Mouse (Mus musculus): ENCODE measurements around the gene Col5a3. TPM values are rescaled to one million over a fixed set of nuclear protein-coding genes. Genes with fewer than 3 reads are reported as not detected.

The Col5a3 gene
- polyA plus RNA-seq, 1 experiment from 2014 or later, result 0.32 TPM

Other genes with a start within 250 kb of the Col5a3 start
- gene Zfp846, start 233.8 kb downstream of the Col5a3 start, polyA plus RNA-seq (2014; fragmentation: Nextera tagmentation; extraction: Ambion mirVana), result 26.3 and 34.1 TPM in 2 replicates
- gene Ubl5, start 172.2 kb downstream of the Col5a3 start, polyA plus RNA-seq (2014; fragmentation: Nextera tagmentation; extraction: Ambion mirVana), result 448 and 456 TPM in 2 replicates
- gene Fbxl12, start 170.3 kb downstream of the Col5a3 start, polyA plus RNA-seq (2014; fragmentation: Nextera tagmentation; extraction: Ambion mirVana), result 12.6 and 14.3 TPM in 2 replicates
- gene Pin1, start 163.0 kb downstream of the Col5a3 start, polyA plus RNA-seq (2014; fragmentation: Nextera tagmentation; extraction: Ambion mirVana), result 65.2 and 65.9 TPM in 2 replicates
- 64.4 and 65.1 TPM in 2 replicates for gene Olfm2, start 68.7 kb downstream of the Col5a3 start, polyA plus RNA-seq (2014; fragmentation: Nextera tagmentation; extraction: Ambion mirVana)
- not detected in 2 replicates for gene Rdh8, start 3.4 kb upstream of the Col5a3 start, polyA plus RNA-seq (2014; fragmentation: Nextera tagmentation; extraction: Ambion mirVana)
- gene A230050P20Rik, start 53.6 kb upstream of the Col5a3 start, polyA plus RNA-seq (2014; fragmentation: Nextera tagmentation; extraction: Ambion mirVana), result 0.59 and 0.97 TPM in 2 replicates
- gene Angptl6, start 64.7 kb upstream of the Col5a3 start, polyA plus RNA-seq (2014; fragmentation: Nextera tagmentation; extraction: Ambion mirVana), result 4.3 and 4.9 TPM in 2 replicates
- gene Ppan, start 73.1 kb upstream of the Col5a3 start, polyA plus RNA-seq (2014; fragmentation: Nextera tagmentation; extraction: Ambion mirVana), result 55.9 and 57.8 TPM in 2 replicates
- gene Eif3g, start 83.6 kb upstream of the Col5a3 start, polyA plus RNA-seq (2014; fragmentation: Nextera tagmentation; extraction: Ambion mirVana), result 342 and 364 TPM in 2 replicates
- 65.6 and 82.9 TPM in 2 replicates for gene Dnmt1, start 144.8 kb upstream of the Col5a3 start, polyA plus RNA-seq (2014; fragmentation: Nextera tagmentation; extraction: Ambion mirVana)
- gene S1pr2, start 161.7 kb upstream of the Col5a3 start, polyA plus RNA-seq (2014; fragmentation: Nextera tagmentation; extraction: Ambion mirVana), result 23.4 TPM in 2 replicates
- 120 and 132 TPM in 2 replicates for gene Mrpl4, start 187.7 kb upstream of the Col5a3 start, polyA plus RNA-seq (2014; fragmentation: Nextera tagmentation; extraction: Ambion mirVana)
- gene Icam1, start 200.9 kb upstream of the Col5a3 start, polyA plus RNA-seq (2014; fragmentation: Nextera tagmentation; extraction: Ambion mirVana), result 4.3 and 4.5 TPM in 2 replicates
- 5.4 and 5.7 TPM in 2 replicates for gene Icam4, start 214.3 kb upstream of the Col5a3 start, polyA plus RNA-seq (2014; fragmentation: Nextera tagmentation; extraction: Ambion mirVana)
- gene Icam5, start 217.0 kb upstream of the Col5a3 start, polyA plus RNA-seq (2014; fragmentation: Nextera tagmentation; extraction: Ambion mirVana), result 0.24 TPM in 1 of 2 replicates, not detected in the other

Measured in hindbrain, embryonic 11.5 days (tissue).